Mouse (Mus musculus) brown adipose tissue, adult 24 weeks (tissue): ENCODE data around the gene Gm20388. TPM values are rescaled to one million over a fixed set of nuclear protein-coding genes. Genes with fewer than 3 reads are reported as not detected.
"Not testable (repeated sequence)": the region's sequence is repeated elsewhere in the genome, so short reads cannot be mapped to it uniquely, and the experiment has no call there.

ENCODE experiments used
- H3K27ac ChIP-seq: fragments of 200-500 bp; replicated peaks from 2 replicates; pipeline ENCODE4 v1.5.1; 2012; ENCODE audit warnings: low read depth, mild to moderate bottlenecking, low read length
- H3K4me1 ChIP-seq: fragments of 200-500 bp; 2 replicates; pipeline ENCODE4 v1.6.1; 2012; ENCODE audit warnings: low read length, mixed read lengths; ENCODE audit not compliant: control insufficient read depth, insufficient read depth, insufficient read length
- H3K4me3 ChIP-seq: fragments of 200-500 bp; 2 replicates; pipeline ENCODE4 v1.5.1; 2012; ENCODE audit warnings: low read depth, mild to moderate bottlenecking, low read length, moderate library complexity; ENCODE audit not compliant: insufficient read depth
- polyA plus RNA-seq: library from polyadenylated mRNA; stranded (reverse); fragments of >200 nt; gene quantifications from 2 replicates; pipeline ENCODE4 v1.2.4, GENCODE M21; 2012; ENCODE audit not compliant: missing spikeins, insufficient read depth, insufficient read length

Gm20388 gene
- polyA plus RNA-seq, 1 experiment, result 44.7 TPM

GRCm38 (mm10) chr8:123181391-123181790, 3270.8 kb downstream of the Gm20388 start:
- H3K4me1 ChIP-seq, result peaks cover 5% of the 10 kb centered on the region
- H3K4me3 ChIP-seq, result peak overlapping the region; percentile 51
- peak overlapping the region; percentile 90 for H3K27ac ChIP-seq

- Histone ChIP-seq H3K4me3 (peak within 1 kb of the TSS; percentile 49), H3K27ac (peak within 1 kb of the TSS; percentile 87), H3K4me1 (peaks cover 9% of the 10 kb centered on the region)
These were observed 3275.1 kb downstream of the Gm20388 start, which contains the start of gene Dpep1 for GRCm38 (mm10) chr8:123185566-123186409. Gene Dpep1 (plus strand): TSS chr8:123186242.

- Histone ChIP-seq H3K27ac (peak overlapping the region; percentile 87), H3K4me1 (peaks cover 9% of the 10 kb centered on the region)
These were observed 3277.4 kb downstream of the Gm20388 start for GRCm38 (mm10) chr8:123188006-123188405.

GRCm38 (mm10) chr8:123188841-123189240, 3278.2 kb downstream of the Gm20388 start:
- H3K4me3 ChIP-seq, result no peak overlapping the region
- 0 out of 2 replicates have a peak overlapping the region, but pooled peaks have one; percentile 1 for H3K27ac ChIP-seq

More at GRCm38 (mm10) chr8:123188006-123188405, 3277.4 kb downstream of the Gm20388 start:
- H3K4me3 ChIP-seq, result peak overlapping the region; percentile 49

GRCm38 (mm10) chr8:123190678-123191077, 3280.0 kb downstream of the Gm20388 start:
- no peak overlapping the region for H3K4me3 ChIP-seq
- H3K27ac ChIP-seq, result no peak overlapping the region
- H3K4me1 ChIP-seq, result peaks cover 6% of the 10 kb centered on the region

More at GRCm38 (mm10) chr8:123188841-123189240, 3278.2 kb downstream of the Gm20388 start:
- peaks cover 9% of the 10 kb centered on the region for H3K4me1 ChIP-seq

- Histone ChIP-seq H3K4me1 (0 out of 2 replicates have a peak, but pooled peaks cover 2% of the 10 kb centered on the region), H3K4me3 (no peak overlapping the region), H3K27ac (no peak overlapping the region)
These were observed 3281.3 kb downstream of the Gm20388 start for GRCm38 (mm10) chr8:123191908-123192307.

- Histone ChIP-seq H3K4me1 (0 out of 2 replicates have a peak, but pooled peaks cover 2% of the 10 kb centered on the region), H3K27ac (no peak overlapping the region), H3K4me3 (no peak overlapping the region)
These were observed 3283.1 kb downstream of the Gm20388 start for GRCm38 (mm10) chr8:123193771-123194170.

- not testable (repeated sequence) for H3K4me1 ChIP-seq, H3K4me3 ChIP-seq, H3K27ac ChIP-seq
These were observed 3286.4 kb downstream of the Gm20388 start for GRCm38 (mm10) chr8:123197016-123197415.

GRCm38 (mm10) chr8:123199864-123200263, 3289.2 kb downstream of the Gm20388 start:
- Histone ChIP-seq H3K4me1 (no peaks in the 10 kb centered on the region), H3K27ac (no peak overlapping the region)

GRCm38 (mm10) chr8:123202288-123202687, 3291.6 kb downstream of the Gm20388 start:
- Histone ChIP-seq H3K4me3 (no peak overlapping the region), H3K4me1 (no peaks in the 10 kb centered on the region)

More at GRCm38 (mm10) chr8:123199864-123200263, 3289.2 kb downstream of the Gm20388 start:
- no peak overlapping the region for H3K4me3 ChIP-seq

GRCm38 (mm10) chr8:123203571-123203970, 3292.9 kb downstream of the Gm20388 start:
- no peak overlapping the region for H3K4me3 ChIP-seq

More at GRCm38 (mm10) chr8:123202288-123202687, 3291.6 kb downstream of the Gm20388 start:
- H3K27ac ChIP-seq, result no peak overlapping the region

GRCm38 (mm10) chr8:123211876-123212275, 3301.2 kb downstream of the Gm20388 start:
- Histone ChIP-seq H3K27ac (no peak overlapping the region), H3K4me1 (no peaks in the 10 kb centered on the region), H3K4me3 (peak overlapping the region; percentile 97)

More at GRCm38 (mm10) chr8:123203571-123203970, 3292.9 kb downstream of the Gm20388 start:
- Histone ChIP-seq H3K27ac (no peak overlapping the region), H3K4me1 (no peaks in the 10 kb centered on the region)

GRCm38 (mm10) chr8:123212321-123213117, 3301.9 kb downstream of the Gm20388 start, which contains the start of the genes Chmp1a and Spata33:
Gene Chmp1a (minus strand): TSS chr8:123212763.
Gene Spata33 (plus strand): TSS chr8:123212832.
- Histone ChIP-seq H3K27ac (peak within 1 kb of the TSS; percentile 63), H3K4me3 (peak within 1 kb of the TSS; percentile 97), H3K4me1 (no peaks in the 10 kb centered on the region)

GRCm38 (mm10) chr8:123213118-123213772, 3302.6 kb downstream of the Gm20388 start:
- H3K27ac ChIP-seq, result no peak overlapping the region
- H3K4me1 ChIP-seq, result no peaks in the 10 kb centered on the region
- peak overlapping the region; percentile 97 for H3K4me3 ChIP-seq
